Mouse (Mus musculus): ENCODE data around the gene Ano1. TPM values are rescaled to one million over a fixed set of nuclear protein-coding genes. Genes with fewer than 3 reads are reported as not detected.

Ano1 gene
- polyA plus RNA-seq, 2 experiments: 1.4 to 1.5 TPM

GRCm38 (mm10) chr7:144689136-144689535 is 62.6 kb downstream of the Ano1 start:
- Histone ChIP-seq H3K9me3 (ENCODE audit: control insufficient read depth, low read length) (no peaks in the 10 kb centered on the region), H3K4me3 (ENCODE audit: insufficient read depth in 1 of 2, low read depth in 2 of 2, low read length in 2 of 2) (no peak overlapping the region), H3K36me3 (replicated peaks; ENCODE audit: control insufficient read depth, insufficient read depth, low read depth) (no peaks in the 10 kb centered on the region), H3K27me3 (ENCODE audit: control insufficient read depth, insufficient read depth, low read length) (no peaks in the 10 kb centered on the region), H3K4me2 (ENCODE audit: low read depth) (no peak overlapping the region), H3K4me1 (replicated peaks; ENCODE audit: control insufficient read depth in 2 of 2, insufficient read depth in 2 of 2, low read length in 1 of 2) (no peaks in the 10 kb centered on the region), H3K27ac (no peak overlapping the region), H3K9ac (replicated peaks) (no peak overlapping the region)
- TF ChIP-seq EP300 (IDR thresholded peaks at IDR 0.05; ENCODE audit: low read depth): no peak
- no peak for TF ChIP-seq CTCF (IDR thresholded peaks at IDR 0.05; ENCODE audit: low read depth)
- WGBS (ENCODE audit: insufficient replicate concordance): 56% methylated on average over 7 of the region's 7 CpGs
- ATAC-seq (ENCODE audit: insufficient read depth): no peak
- DNase-seq (ENCODE audit: low read depth in 3 of 3, low spot score in 3 of 3): no peak

- Histone ChIP-seq H3K9me3 (ENCODE audit: control insufficient read depth, low read length) (no peaks in the 10 kb centered on the region), H3K4me2 (ENCODE audit: low read depth) (no peak overlapping the region), H3K27ac (no peak overlapping the region), H3K9ac (replicated peaks) (no peak overlapping the region), H3K4me3 (ENCODE audit: insufficient read depth in 1 of 2, low read depth in 2 of 2, low read length in 2 of 2) (no peak overlapping the region), H3K27me3 (ENCODE audit: control insufficient read depth, insufficient read depth, low read length) (no peaks in the 10 kb centered on the region), H3K4me1 (replicated peaks; ENCODE audit: control insufficient read depth in 2 of 2, insufficient read depth in 2 of 2, low read length in 1 of 2) (no peaks in the 10 kb centered on the region), H3K36me3 (replicated peaks; ENCODE audit: control insufficient read depth, insufficient read depth, low read depth) (no peaks in the 10 kb centered on the region)
- DNase-seq (ENCODE audit: low read depth in 3 of 3, low spot score in 3 of 3) (no peak), ATAC-seq (ENCODE audit: insufficient read depth) (no peak)
- TF ChIP-seq EP300 (IDR thresholded peaks at IDR 0.05; ENCODE audit: low read depth): no peak
- no peak for TF ChIP-seq CTCF (IDR thresholded peaks at IDR 0.05; ENCODE audit: low read depth)
- WGBS (ENCODE audit: insufficient replicate concordance): 67% methylated on average over 2 of the region's 2 CpGs
These were observed 64.0 kb downstream of the Ano1 start for GRCm38 (mm10) chr7:144687663-144688381.

- H3K27ac ChIP-seq: no peak overlapping the region
- no peak overlapping the region for H3K4me2 ChIP-seq (ENCODE audit: low read depth)
- no peak overlapping the region for H3K9ac ChIP-seq (replicated peaks)
- ATAC-seq (ENCODE audit: insufficient read depth) (no peak), DNase-seq (ENCODE audit: low read depth in 3 of 3, low spot score in 3 of 3) (no peak)
- no peaks in the 10 kb centered on the region for H3K9me3 ChIP-seq (ENCODE audit: control insufficient read depth, low read length)
- TF ChIP-seq CTCF (IDR thresholded peaks at IDR 0.05; ENCODE audit: low read depth) (no peak), EP300 (IDR thresholded peaks at IDR 0.05; ENCODE audit: low read depth) (no peak)
- no peaks in the 10 kb centered on the region for H3K4me1 ChIP-seq (replicated peaks; ENCODE audit: control insufficient read depth in 2 of 2, insufficient read depth in 2 of 2, low read length in 1 of 2)
- WGBS (ENCODE audit: insufficient replicate concordance): 39% methylated on average over 4 of the region's 4 CpGs
- peaks cover 1% of the 10 kb centered on the region for H3K27me3 ChIP-seq (ENCODE audit: control insufficient read depth, insufficient read depth, low read length)
- H3K36me3 ChIP-seq (replicated peaks; ENCODE audit: control insufficient read depth, insufficient read depth, low read depth): no peaks in the 10 kb centered on the region
- H3K4me3 ChIP-seq (ENCODE audit: insufficient read depth in 1 of 2, low read depth in 2 of 2, low read length in 2 of 2): no peak overlapping the region
These were observed 66.8 kb downstream of the Ano1 start for GRCm38 (mm10) chr7:144684947-144685346.

GRCm38 (mm10) chr7:144684467-144684866 is 67.3 kb downstream of the Ano1 start:
- Histone ChIP-seq H3K4me1 (replicated peaks; ENCODE audit: control insufficient read depth in 2 of 2, insufficient read depth in 2 of 2, low read length in 1 of 2) (no peaks in the 10 kb centered on the region), H3K9ac (replicated peaks) (no peak overlapping the region), H3K27me3 (ENCODE audit: control insufficient read depth, insufficient read depth, low read length) (peaks cover 6% of the 10 kb centered on the region), H3K27ac (no peak overlapping the region), H3K4me2 (ENCODE audit: low read depth) (no peak overlapping the region), H3K36me3 (replicated peaks; ENCODE audit: control insufficient read depth, insufficient read depth, low read depth) (no peaks in the 10 kb centered on the region), H3K4me3 (ENCODE audit: insufficient read depth in 1 of 2, low read depth in 2 of 2, low read length in 2 of 2) (no peak overlapping the region), H3K9me3 (ENCODE audit: control insufficient read depth, low read length) (no peaks in the 10 kb centered on the region)
- no peak for DNase-seq (ENCODE audit: low read depth in 3 of 3, low spot score in 3 of 3)
- WGBS (ENCODE audit: insufficient replicate concordance): 17% methylated on average over 5 of the region's 5 CpGs
- TF ChIP-seq CTCF (IDR thresholded peaks at IDR 0.05; ENCODE audit: low read depth) (no peak), EP300 (IDR thresholded peaks at IDR 0.05; ENCODE audit: low read depth) (no peak)
- no peak for ATAC-seq (ENCODE audit: insufficient read depth)

GRCm38 (mm10) chr7:144680096-144680495 is 71.7 kb downstream of the Ano1 start:
- no peak overlapping the region for H3K27ac ChIP-seq
- peaks cover 24% of the 10 kb centered on the region for H3K27me3 ChIP-seq (ENCODE audit: control insufficient read depth, insufficient read depth, low read length)
- no peak overlapping the region for H3K9ac ChIP-seq (replicated peaks)
- no peaks in the 10 kb centered on the region for H3K4me1 ChIP-seq (replicated peaks; ENCODE audit: control insufficient read depth in 2 of 2, insufficient read depth in 2 of 2, low read length in 1 of 2)
- no peak overlapping the region for H3K4me2 ChIP-seq (ENCODE audit: low read depth)
- H3K4me3 ChIP-seq (ENCODE audit: insufficient read depth in 1 of 2, low read depth in 2 of 2, low read length in 2 of 2): no peak overlapping the region
- TF ChIP-seq EP300 (IDR thresholded peaks at IDR 0.05; ENCODE audit: low read depth) (no peak), CTCF (IDR thresholded peaks at IDR 0.05; ENCODE audit: low read depth) (no peak)
- no peaks in the 10 kb centered on the region for H3K36me3 ChIP-seq (replicated peaks; ENCODE audit: control insufficient read depth, insufficient read depth, low read depth)
- DNase-seq (ENCODE audit: low read depth in 3 of 3, low spot score in 3 of 3): no peak
- no peak for ATAC-seq (ENCODE audit: insufficient read depth)
- no peaks in the 10 kb centered on the region for H3K9me3 ChIP-seq (ENCODE audit: control insufficient read depth, low read length)
- 67% methylated on average over 5 of the region's 5 CpGs for WGBS (ENCODE audit: insufficient replicate concordance)

Measured in liver, embryonic 14.5 days (tissue).